Mouse (Mus musculus) kidney, embryonic 16.5 days (tissue): ENCODE measurements around the gene Pmel. TPM values are rescaled to one million over a fixed set of nuclear protein-coding genes. Genes with fewer than 3 reads are reported as not detected.

Experiments
- ATAC-seq: fragments of 200-750 bp; cut with Nextera tagmentation; 2 replicates; pipeline ENCODE4 v1.8.0; 2017; ENCODE audit warnings: moderate TSS enrichment; ENCODE audit not compliant: low FRiP score, low TSS enrichment
- H3K27ac ChIP-seq: fragments of 300-500 bp; sonication (generic); 2 replicates; pipeline ENCODE4 v1.5.1; 2014; ENCODE audit warnings: low read length
- H3K27me3 ChIP-seq: fragments of 300-500 bp; sonication (generic); 2 replicates; pipeline ENCODE4 v1.6.1; 2014; ENCODE audit warnings: low read length, control low read depth, mixed read lengths; ENCODE audit not compliant: insufficient read depth
- H3K36me3 ChIP-seq: fragments of 300-500 bp; sonication (generic); 2 replicates; pipeline ENCODE4 v1.6.1; 2014; ENCODE audit warnings: low read length, control low read depth, mixed read lengths; ENCODE audit not compliant: insufficient read depth
- H3K4me1 ChIP-seq: fragments of 300-500 bp; sonication (generic); 2 replicates; pipeline ENCODE4 v1.6.1; 2014; ENCODE audit warnings: low read length, control low read depth, mixed read lengths; ENCODE audit not compliant: insufficient read depth
- H3K4me2 ChIP-seq: fragments of 300-500 bp; sonication (generic); replicated peaks from 2 replicates; pipeline ENCODE4 v1.6.1; 2014; ENCODE audit warnings: low read depth, low read length
- H3K4me3 ChIP-seq: fragments of 300-500 bp; sonication (generic); 2 replicates; pipeline ENCODE4 v1.5.1; 2014; ENCODE audit warnings: mild to moderate bottlenecking, low read length
- H3K9ac ChIP-seq: fragments of 300-500 bp; sonication (generic); replicated peaks from 2 replicates; pipeline ENCODE4 v1.6.1; 2014; ENCODE audit warnings: low read length
- H3K9me3 ChIP-seq: fragments of 300-500 bp; sonication (generic); 2 replicates; pipeline ENCODE4 v1.6.1; 2016; ENCODE audit warnings: low read length, control low read depth
- WGBS: fragments of 180-500 bp; shearing (Covaris S2); extraction: QIAGEN DNeasy Blood & Tissue Kit; methylation state at CpG from one replicate; pipeline ENCODE4 v1.1.7; 2014; 5-methylcytosine and 5-hydroxymethylcytosine counted together
- polyA plus RNA-seq: library from polyadenylated mRNA; unstranded; fragments of >200 nt; fragmentation: Nextera tagmentation; extraction: Ambion mirVana; gene quantifications from 2 replicates; pipeline ENCODE4 v1.2.1, GENCODE M21; 2015

Pmel gene
- polyA plus RNA-seq, 1 experiment from 2014 or later: 1.7 TPM

DNA sequence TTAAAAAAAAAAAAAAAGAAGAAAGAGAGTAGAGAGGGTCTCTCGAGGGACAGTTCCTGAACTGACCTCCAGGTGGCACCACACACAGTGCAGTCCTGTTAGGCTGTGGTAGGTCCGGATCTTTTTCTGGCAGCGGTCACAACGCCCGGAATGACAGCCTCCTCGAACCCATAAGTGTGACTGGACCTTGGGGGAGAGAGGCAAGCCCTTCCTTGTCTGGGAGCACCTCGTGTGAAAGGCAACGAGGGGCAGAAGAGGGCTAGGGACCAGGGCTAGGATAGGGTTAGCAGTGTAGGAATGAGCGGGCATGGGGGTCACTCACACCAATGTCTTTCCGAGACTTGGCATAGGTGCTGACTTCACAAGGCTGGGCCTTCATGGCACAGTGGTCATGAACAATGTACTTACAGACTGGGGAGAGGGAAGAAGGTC, 27.0 kb downstream of the Pmel start:
- WGBS: 16% methylated on average over 10 of the region's 10 CpGs
- peaks cover 8% of the 10 kb centered on the region; the same call in 1 of the 2 replicates for H3K36me3 ChIP-seq
- H3K27ac ChIP-seq: no peak overlapping the region
- 0 out of 2 replicates have a peak overlapping the region, but pooled peaks have one; percentile 5 for H3K4me2 ChIP-seq
- H3K4me1 ChIP-seq: no peaks in the 10 kb centered on the region
- H3K27me3 ChIP-seq: no peaks in the 10 kb centered on the region
- H3K4me3 ChIP-seq: no peak overlapping the region
- ATAC-seq: peak; percentile 74
- H3K9me3 ChIP-seq: no peaks in the 10 kb centered on the region; the same call in 1 of the 2 replicates
- peak overlapping the region; percentile 43 for H3K9ac ChIP-seq

GRCm38 (mm10) chr10:128731992-128732391, 28.0 kb downstream of the Pmel start:
- Histone ChIP-seq H3K9ac (no peak overlapping the region), H3K36me3 (peaks cover 8% of the 10 kb centered on the region; the same call in 1 of the 2 replicates), H3K9me3 (no peaks in the 10 kb centered on the region; the same call in 1 of the 2 replicates), H3K4me1 (no peaks in the 10 kb centered on the region), H3K27me3 (no peaks in the 10 kb centered on the region), H3K4me3 (no peak overlapping the region), H3K27ac (no peak overlapping the region), H3K4me2 (no peak overlapping the region)
- no peak for ATAC-seq

DNA sequence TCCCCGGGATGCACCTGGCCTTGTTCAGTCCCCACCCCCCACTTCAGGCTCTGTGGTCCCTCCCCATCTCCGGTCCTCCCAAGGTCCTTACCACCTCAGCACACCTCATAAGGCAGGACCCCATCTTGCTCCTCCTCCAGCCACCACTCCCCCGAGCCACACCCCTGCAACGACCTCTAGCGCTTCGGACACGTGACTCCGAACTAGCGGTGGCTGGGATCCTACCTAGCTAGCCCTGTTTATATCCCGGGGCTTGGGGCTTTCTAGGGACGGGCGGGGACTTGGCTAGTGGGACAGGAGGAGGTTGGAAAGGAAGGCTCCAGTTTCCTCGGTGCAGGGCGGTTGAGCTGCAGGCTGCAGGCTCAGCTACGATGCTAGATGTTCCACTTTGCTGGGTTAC, 33.4 kb downstream of the Pmel start:
- H3K36me3 ChIP-seq: peaks cover 8% of the 10 kb centered on the region; the same call in 1 of the 2 replicates
- peak overlapping the region; percentile 24 for H3K4me3 ChIP-seq
- 0 out of 2 replicates have a peak, but pooled peaks cover 5% of the 10 kb centered on the region for H3K27me3 ChIP-seq
- no peak overlapping the region for H3K27ac ChIP-seq
- WGBS: 3% methylated on average over 15 of the region's 15 CpGs
- H3K4me1 ChIP-seq: no peaks in the 10 kb centered on the region; the same call in 1 of the 2 replicates
- peak overlapping the region; percentile 32 for H3K9ac ChIP-seq
- ATAC-seq: peak; percentile 78
- peak overlapping the region; percentile 52 for H3K4me2 ChIP-seq
- no peaks in the 10 kb centered on the region; the same call in 1 of the 2 replicates for H3K9me3 ChIP-seq

- WGBS: 79% methylated on average over 2 of the region's 2 CpGs
- Histone ChIP-seq H3K4me3 (no peak overlapping the region), H3K27ac (no peak overlapping the region), H3K4me1 (peaks cover 20% of the 10 kb centered on the region), H3K9me3 (no peaks in the 10 kb centered on the region), H3K9ac (no peak overlapping the region), H3K36me3 (no peaks in the 10 kb centered on the region), H3K27me3 (peaks cover 7% of the 10 kb centered on the region; the same call in 1 of the 2 replicates), H3K4me2 (no peak overlapping the region)
- ATAC-seq: no peak
These were observed 36.3 kb downstream of the Pmel start for GRCm38 (mm10) chr10:128740296-128740695.

DNA sequence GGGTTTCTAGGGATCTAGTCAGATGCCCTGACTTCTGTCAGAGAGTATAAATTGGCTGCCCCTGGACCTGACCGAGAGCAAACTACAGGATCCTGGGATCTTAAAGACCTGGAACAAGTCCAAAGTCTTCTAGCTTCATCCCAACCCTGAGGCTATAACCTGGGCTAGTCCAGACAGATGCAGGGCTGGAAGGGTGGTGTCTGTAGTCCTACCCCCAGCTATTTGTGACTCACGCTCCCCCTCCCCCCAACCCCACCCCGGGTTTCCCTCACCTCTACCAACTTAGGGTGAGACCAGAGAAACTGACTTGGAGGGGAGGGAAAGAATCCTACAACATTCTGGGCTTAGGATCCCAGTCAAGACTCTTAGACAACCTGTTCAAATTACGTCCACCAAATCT, 38.6 kb downstream of the Pmel start:
- Histone ChIP-seq H3K27me3 (peaks cover 7% of the 10 kb centered on the region; the same call in 1 of the 2 replicates), H3K4me2 (peak overlapping the region; percentile 93), H3K9me3 (no peaks in the 10 kb centered on the region), H3K9ac (no peak overlapping the region), H3K27ac (no peak overlapping the region), H3K4me1 (peaks cover 25% of the 10 kb centered on the region), H3K36me3 (no peaks in the 10 kb centered on the region), H3K4me3 (peak overlapping the region; percentile 64)
- 39% methylated on average over 4 of the region's 4 CpGs for WGBS
- no peak for ATAC-seq

DNA sequence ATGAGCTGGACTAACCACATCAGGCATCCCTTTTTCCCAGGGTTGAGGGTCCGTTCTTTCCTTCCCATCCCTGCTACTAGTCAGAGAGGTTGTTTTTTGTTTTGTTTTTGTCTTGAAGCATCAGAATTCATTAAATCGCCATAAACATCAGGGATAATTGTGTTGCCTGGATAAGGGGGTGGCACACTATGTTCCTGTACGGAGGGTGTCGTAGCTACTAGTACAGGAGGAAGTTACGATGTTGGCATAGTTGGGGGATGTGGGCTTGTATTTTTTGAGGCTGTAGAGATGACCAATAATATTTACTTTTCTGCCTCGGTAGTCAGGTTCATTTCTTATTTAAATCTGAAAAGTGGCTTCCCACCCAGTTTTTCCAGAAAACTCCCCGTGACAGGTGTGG, 39.2 kb downstream of the Pmel start:
- WGBS: 5% methylated on average over 7 of the region's 7 CpGs
- no peak overlapping the region for H3K27ac ChIP-seq
- peaks cover 25% of the 10 kb centered on the region for H3K4me1 ChIP-seq
- H3K9me3 ChIP-seq: no peaks in the 10 kb centered on the region
- H3K36me3 ChIP-seq: no peaks in the 10 kb centered on the region
- H3K27me3 ChIP-seq: peaks cover 7% of the 10 kb centered on the region; the same call in 1 of the 2 replicates
- ATAC-seq: no peak
- peak overlapping the region; percentile 93 for H3K4me2 ChIP-seq
- peak overlapping the region; percentile 79 for H3K9ac ChIP-seq
- peak overlapping the region; percentile 64 for H3K4me3 ChIP-seq

DNA sequence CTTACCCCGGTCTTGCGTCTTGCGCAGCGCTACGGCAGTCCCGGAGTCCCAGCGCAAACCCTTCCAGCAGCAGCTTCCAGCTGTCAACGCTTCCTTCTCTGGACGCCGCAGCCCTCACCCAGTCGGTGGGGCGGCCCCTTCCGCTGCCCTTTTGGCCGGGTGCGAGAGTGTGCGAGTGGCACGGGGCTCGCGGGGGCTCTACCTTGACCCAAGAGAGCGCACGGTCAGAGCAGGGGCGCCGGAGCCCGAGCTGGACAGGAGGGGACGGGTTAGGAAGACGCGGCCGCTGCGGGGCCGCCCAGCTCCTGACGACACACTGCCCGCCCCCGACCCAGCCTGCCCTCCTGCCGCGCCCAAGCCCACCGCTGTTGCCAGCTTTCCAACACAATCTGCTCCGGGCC, 39.8 kb downstream of the Pmel start:
- Histone ChIP-seq H3K9ac (peak overlapping the region; percentile 79), H3K4me2 (peak overlapping the region; percentile 93), H3K27me3 (peaks cover 7% of the 10 kb centered on the region; the same call in 1 of the 2 replicates), H3K36me3 (no peaks in the 10 kb centered on the region), H3K9me3 (no peaks in the 10 kb centered on the region), H3K4me3 (peak overlapping the region; percentile 64), H3K27ac (peak overlapping the region; percentile 28; the same call in 1 of the 2 replicates), H3K4me1 (peaks cover 25% of the 10 kb centered on the region)
- under 1% methylated on average over 36 of the region's 37 CpGs for WGBS
- ATAC-seq: peak; percentile 52

- ATAC-seq: no peak
- Histone ChIP-seq H3K27ac (peak overlapping the region; percentile 28; the same call in 1 of the 2 replicates), H3K27me3 (peaks cover 7% of the 10 kb centered on the region; the same call in 1 of the 2 replicates), H3K9me3 (no peaks in the 10 kb centered on the region), H3K4me3 (peak overlapping the region; percentile 64), H3K9ac (peak overlapping the region; percentile 79), H3K4me1 (peaks cover 28% of the 10 kb centered on the region), H3K36me3 (no peaks in the 10 kb centered on the region), H3K4me2 (peak overlapping the region; percentile 93)
- 28% methylated on average over 8 of the region's 8 CpGs for WGBS
These were observed 40.2 kb downstream of the Pmel start for GRCm38 (mm10) chr10:128744211-128744610.

DNA sequence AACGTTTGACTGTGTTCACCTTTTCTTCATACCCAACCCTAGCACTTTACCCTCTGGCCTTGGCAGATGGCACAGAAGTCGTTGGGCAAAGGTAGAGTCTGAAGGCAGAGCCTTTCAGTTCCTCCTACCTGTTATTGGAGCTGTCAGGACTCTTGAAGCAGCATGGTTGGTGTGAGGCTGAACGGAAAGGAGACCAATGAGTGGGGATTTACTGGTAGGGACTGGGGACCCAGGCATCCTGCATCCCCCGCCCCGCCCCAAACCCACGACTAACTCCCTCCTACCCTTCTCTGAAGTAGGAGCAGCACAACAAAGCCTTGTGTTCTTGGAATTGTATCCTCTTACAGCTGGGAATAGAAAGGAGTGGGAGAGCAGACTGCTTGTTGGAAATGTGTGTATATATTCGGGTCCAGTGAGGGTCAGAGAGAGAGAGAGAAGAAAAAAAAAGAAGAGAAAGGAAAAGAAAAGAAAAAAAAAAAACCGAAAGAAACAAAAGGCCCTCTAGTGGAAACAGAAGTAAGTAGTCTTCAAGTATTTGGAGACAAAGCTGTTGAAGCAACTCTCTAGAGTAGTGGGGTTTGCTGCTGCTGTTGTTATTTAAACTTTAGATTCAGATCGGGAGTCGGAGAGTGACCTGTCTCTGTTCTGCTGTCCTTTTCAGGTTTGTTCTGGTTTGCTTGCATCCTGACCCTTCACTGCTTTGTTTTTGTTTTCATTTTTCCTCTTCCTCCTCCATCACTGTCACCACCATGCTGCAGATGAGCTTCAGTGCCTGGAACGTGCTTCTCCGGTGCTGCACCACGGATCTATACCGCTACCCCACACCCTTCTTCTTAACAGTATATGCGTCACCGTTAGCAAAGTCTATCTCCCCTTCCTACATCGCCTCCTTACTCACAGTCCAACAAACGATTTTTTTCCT, 40.9 kb downstream of the Pmel start, which contains the start of gene Dgka:
Gene Dgka, minus strand, starts transcription at position 176 of the 922 bp plus-strand sequence.
- peak within 1 kb of the TSS; percentile 28 for H3K27ac ChIP-seq

More for the DNA sequence above, 40.9 kb downstream of the Pmel start, which contains the start of gene Dgka:
- Histone ChIP-seq H3K9me3 (no peaks in the 10 kb centered on the region), H3K27me3 (peaks cover 7% of the 10 kb centered on the region; the same call in 1 of the 2 replicates), H3K36me3 (no peaks in the 10 kb centered on the region), H3K9ac (peak within 1 kb of the TSS; percentile 79), H3K4me2 (peak within 1 kb of the TSS; percentile 93), H3K4me3 (peak within 1 kb of the TSS; percentile 64), H3K4me1 (peaks cover 35% of the 10 kb centered on the region)
- 23% methylated on average over 18 of the region's 18 CpGs for WGBS
- ATAC-seq: no peak
